Mouse (Mus musculus) bone marrow macrophage, adult 2 months (primary cell): ENCODE data around the gene Slc2a1.

Experiments used
- CTCF ChIP-seq: IDR thresholded peaks from 2 replicates; pipeline ENCODE4 v1.5.1; 2012; ENCODE audit warnings: low read depth, mild to moderate bottlenecking, low read length, moderate library complexity
- POLR2A ChIP-seq: IDR thresholded peaks from 2 replicates; pipeline ENCODE4 v1.6.1; 2012; ENCODE audit warnings: mild to moderate bottlenecking, low read depth, low read length, borderline replicate concordance

GRCm38 (mm10) chr4:119162990-119163389 lies 54.5 kb downstream of the Slc2a1 start:
- TF ChIP-seq CTCF (no peak), POLR2A (no peak)
